Mouse (Mus musculus): ENCODE results near the gene Psmc5. TPM values are rescaled to one million over a fixed set of nuclear protein-coding genes. Genes with fewer than 3 reads are reported as not detected.

Psmc5 gene
- polyA plus RNA-seq, 1 experiment from 2014 or later = 312 TPM

Other genes starting within 250 kb of the Psmc5 start
- 0.19 and 0.25 TPM in 2 replicates for gene Kcnh6, start 248.0 kb upstream of the Psmc5 start, polyA plus RNA-seq (2015; fragmentation: Nextera tagmentation; extraction: Ambion mirVana)
- 73.6 and 74.7 TPM in 2 replicates for gene Dcaf7, start 219.3 kb upstream of the Psmc5 start, polyA plus RNA-seq (2015; fragmentation: Nextera tagmentation; extraction: Ambion mirVana)
- 13.0 and 13.2 TPM in 2 replicates for gene Taco1, start 190.1 kb upstream of the Psmc5 start, polyA plus RNA-seq (2015; fragmentation: Nextera tagmentation; extraction: Ambion mirVana)
- 12.7 and 22.6 TPM in 2 replicates for gene Map3k3, start 171.5 kb upstream of the Psmc5 start, polyA plus RNA-seq (2015; fragmentation: Nextera tagmentation; extraction: Ambion mirVana)
- not detected in 2 replicates for gene Gm10840, start 95.3 kb upstream of the Psmc5 start, polyA plus RNA-seq (2015; fragmentation: Nextera tagmentation; extraction: Ambion mirVana)
- gene Limd2, start 95.3 kb upstream of the Psmc5 start, polyA plus RNA-seq (2015; fragmentation: Nextera tagmentation; extraction: Ambion mirVana) = 207 and 214 TPM in 2 replicates
- 32.1 and 33.3 TPM in 2 replicates for gene Strada, start 54.0 kb upstream of the Psmc5 start, polyA plus RNA-seq (2015; fragmentation: Nextera tagmentation; extraction: Ambion mirVana)
- 96.0 and 101 TPM in 2 replicates for gene Ccdc47, start 39.8 kb upstream of the Psmc5 start, polyA plus RNA-seq (2015; fragmentation: Nextera tagmentation; extraction: Ambion mirVana)
- 81.5 and 88.1 TPM in 2 replicates for gene Ddx42, start 39.2 kb upstream of the Psmc5 start, polyA plus RNA-seq (2015; fragmentation: Nextera tagmentation; extraction: Ambion mirVana)
- 60.5 and 60.7 TPM in 2 replicates for gene Ftsj3, start 75 bp upstream of the Psmc5 start, polyA plus RNA-seq (2015; fragmentation: Nextera tagmentation; extraction: Ambion mirVana)
- 55.0 and 59.0 TPM in 2 replicates for gene Smarcd2, start 16.8 kb downstream of the Psmc5 start, polyA plus RNA-seq (2015; fragmentation: Nextera tagmentation; extraction: Ambion mirVana)
- gene Tcam1, start 20.5 kb downstream of the Psmc5 start, polyA plus RNA-seq (2015; fragmentation: Nextera tagmentation; extraction: Ambion mirVana) = 0.81 and 1.0 TPM in 2 replicates
- gene Gh, start 45.7 kb downstream of the Psmc5 start, polyA plus RNA-seq (2015; fragmentation: Nextera tagmentation; extraction: Ambion mirVana) = not detected in 2 replicates
- 6.9 and 7.2 TPM in 2 replicates for gene Cd79b, start 58.6 kb downstream of the Psmc5 start, polyA plus RNA-seq (2015; fragmentation: Nextera tagmentation; extraction: Ambion mirVana)
- 0.41 and 0.47 TPM in 2 replicates for gene Scn4a, start 97.1 kb downstream of the Psmc5 start, polyA plus RNA-seq (2015; fragmentation: Nextera tagmentation; extraction: Ambion mirVana)
- 0.36 and 0.39 TPM in 2 replicates for gene Prr29, start 109.3 kb downstream of the Psmc5 start, polyA plus RNA-seq (2015; fragmentation: Nextera tagmentation; extraction: Ambion mirVana)
- 87.8 and 95.9 TPM in 2 replicates for gene Icam2, start 131.9 kb downstream of the Psmc5 start, polyA plus RNA-seq (2015; fragmentation: Nextera tagmentation; extraction: Ambion mirVana)
- gene Ern1, start 231.7 kb downstream of the Psmc5 start, polyA plus RNA-seq (2015; fragmentation: Nextera tagmentation; extraction: Ambion mirVana) = 5.4 and 6.8 TPM in 2 replicates